Mouse (Mus musculus) kidney, adult 2 months (tissue): ENCODE data around the gene Trpc4. TPM values are rescaled to one million over a fixed set of nuclear protein-coding genes. Genes with fewer than 3 reads are reported as not detected.

Experiments used
- DNase-seq: peaks from one replicate; pipeline ENCODE4 v3.0.0; 2021
- H3K27ac ChIP-seq: fragments of 200-500 bp; 2 replicates; pipeline ENCODE4 v1.5.1; 2012; ENCODE audit warnings: low read depth, low read length, control low read depth, inconsistent platforms; ENCODE audit not compliant: insufficient read depth
- H3K27me3 ChIP-seq: fragments of 200-500 bp; replicated peaks from 2 replicates; pipeline ENCODE4 v1.6.1; 2012; ENCODE audit warnings: mild to moderate bottlenecking, moderate library complexity, low read length, inconsistent platforms; ENCODE audit not compliant: control insufficient read depth, insufficient read depth
- H3K36me3 ChIP-seq: fragments of 200-500 bp; 2 replicates; pipeline ENCODE4 v1.6.1; 2012; ENCODE audit warnings: mild to moderate bottlenecking, moderate library complexity, low read length, inconsistent platforms; ENCODE audit not compliant: control insufficient read depth, insufficient read depth
- H3K4me1 ChIP-seq: fragments of 200-500 bp; 2 replicates; pipeline ENCODE4 v1.6.1; 2011; ENCODE audit warnings: low read length; ENCODE audit not compliant: control insufficient read depth, insufficient read depth
- H3K4me3 ChIP-seq: fragments of 200-500 bp; 2 replicates; pipeline ENCODE4 v1.5.1; 2011; ENCODE audit warnings: mild to moderate bottlenecking, low read depth, low read length, control low read depth; ENCODE audit not compliant: insufficient read depth
- CTCF ChIP-seq: fragments of 200-500 bp; conservative IDR thresholded peaks from 2 replicates; pipeline ENCODE4 v1.5.1; 2011; ENCODE audit warnings: low read depth, mild to moderate bottlenecking, control low read depth, low read length, moderate library complexity, mixed read lengths; ENCODE audit not compliant: insufficient read depth, insufficient read length
- POLR2A ChIP-seq: fragments of 200-500 bp; IDR thresholded peaks from one replicate; pipeline ENCODE4 v1.6.1; 2011; ENCODE audit warnings: low read depth, low read length, control low read depth
- WGBS: fragments of 180-500 bp; shearing (Covaris S2); methylation state at CpG from one replicate; pipeline ENCODE4 v1.1.7; 2018; 5-methylcytosine and 5-hydroxymethylcytosine counted together
- polyA plus RNA-seq: library from polyadenylated mRNA; depleted of rRNA; stranded (reverse); fragments of >200 nt; gene quantifications from 2 replicates; pipeline ENCODE4 v1.2.3, GENCODE M21; 2012

Gene Trpc4
- polyA plus RNA-seq, 1 experiment = 0.17 TPM

- 81% methylated on average over 6 of the region's 6 CpGs for WGBS
- H3K4me3 ChIP-seq = no peak overlapping the region
- H3K27me3 ChIP-seq = no peaks in the 10 kb centered on the region
- H3K4me1 ChIP-seq = no peaks in the 10 kb centered on the region
- H3K27ac ChIP-seq = no peak overlapping the region
- TF ChIP-seq CTCF (no peak), POLR2A (no peak)
- no peaks in the 10 kb centered on the region for H3K36me3 ChIP-seq
- DNase-seq = no peak
Measured at GRCm38 (mm10) chr3:54269180-54269579, 113.3 kb downstream of the Trpc4 start.

GRCm38 (mm10) chr3:54274651-54275050 is 118.8 kb downstream of the Trpc4 start:
- H3K27ac ChIP-seq = no peak overlapping the region
- TF ChIP-seq POLR2A (no peak), CTCF (no peak)
- H3K4me1 ChIP-seq = no peaks in the 10 kb centered on the region
- no peak for DNase-seq
- H3K36me3 ChIP-seq = no peaks in the 10 kb centered on the region
- WGBS = 76% methylated on average over 7 of the region's 7 CpGs
- H3K27me3 ChIP-seq = no peaks in the 10 kb centered on the region
- H3K4me3 ChIP-seq = no peak overlapping the region

GRCm38 (mm10) chr3:54289731-54290130 is 133.9 kb downstream of the Trpc4 start:
- TF ChIP-seq CTCF (no peak), POLR2A (no peak)
- Histone ChIP-seq H3K27me3 (no peaks in the 10 kb centered on the region), H3K4me1 (no peaks in the 10 kb centered on the region), H3K27ac (no peak overlapping the region), H3K4me3 (no peak overlapping the region), H3K36me3 (no peaks in the 10 kb centered on the region)
- DNase-seq = peak; percentile 7
- WGBS = 46% methylated on average over 3 of the region's 3 CpGs

GRCm38 (mm10) chr3:54310604-54311003 is 154.8 kb downstream of the Trpc4 start:
- Histone ChIP-seq H3K4me3 (no peak overlapping the region), H3K27ac (no peak overlapping the region), H3K4me1 (no peaks in the 10 kb centered on the region), H3K36me3 (no peaks in the 10 kb centered on the region), H3K27me3 (no peaks in the 10 kb centered on the region)
- no peak for TF ChIP-seq POLR2A
- no peak for TF ChIP-seq CTCF
- DNase-seq = peak; percentile 10
- WGBS = 16% methylated on average over 5 of the region's 5 CpGs

GRCm38 (mm10) chr3:54314055-54314454 is 158.2 kb downstream of the Trpc4 start:
- Histone ChIP-seq H3K4me1 (no peaks in the 10 kb centered on the region), H3K36me3 (no peaks in the 10 kb centered on the region), H3K27me3 (no peaks in the 10 kb centered on the region), H3K4me3 (no peak overlapping the region), H3K27ac (no peak overlapping the region)
- WGBS = 67% methylated on average over 2 of the region's 2 CpGs
- TF ChIP-seq CTCF (no peak), POLR2A (no peak)
- no peak for DNase-seq

GRCm38 (mm10) chr3:54352891-54353652 is 197.2 kb downstream of the Trpc4 start:
- peak; percentile 63 for DNase-seq
- WGBS = 28% methylated on average over 9 of the region's 9 CpGs
- Histone ChIP-seq H3K4me3 (no peak overlapping the region), H3K4me1 (no peaks in the 10 kb centered on the region), H3K27ac (no peak overlapping the region), H3K36me3 (no peaks in the 10 kb centered on the region), H3K27me3 (no peaks in the 10 kb centered on the region)
- no peak for TF ChIP-seq POLR2A
- TF ChIP-seq CTCF = peak; percentile 87

- Histone ChIP-seq H3K4me1 (no peaks in the 10 kb centered on the region), H3K27me3 (no peaks in the 10 kb centered on the region; the same call in 1 of the 2 replicates), H3K27ac (no peak overlapping the region), H3K4me3 (no peak overlapping the region), H3K36me3 (no peaks in the 10 kb centered on the region)
- no peak for DNase-seq
- TF ChIP-seq CTCF (no peak), POLR2A (no peak)
- 60% methylated on average over 3 of the region's 3 CpGs for WGBS
Measured at GRCm38 (mm10) chr3:54357561-54357960, 201.7 kb downstream of the Trpc4 start.

- H3K36me3 ChIP-seq = no peaks in the 10 kb centered on the region
- no peaks in the 10 kb centered on the region; the same call in 1 of the 2 replicates for H3K27me3 ChIP-seq
- no peaks in the 10 kb centered on the region for H3K4me1 ChIP-seq
- H3K27ac ChIP-seq = no peak overlapping the region
- H3K4me3 ChIP-seq = no peak overlapping the region
- DNase-seq = peak; percentile 24
- TF ChIP-seq POLR2A (no peak), CTCF (no peak)
- WGBS = 13% methylated on average over 15 of the region's 15 CpGs
Measured at GRCm38 (mm10) chr3:54358463-54359189, 202.8 kb downstream of the Trpc4 start.
